Mouse (Mus musculus) lung, postnatal 0 days (tissue): ENCODE results near the gene Arfgap3.

Source experiments
- CTCF ChIP-seq: IDR thresholded peaks from 2 replicates; pipeline ENCODE4 v1.5.1; 2016; ENCODE audit warnings: antibody characterized with exemption, mild to moderate bottlenecking
- EP300 ChIP-seq: IDR thresholded peaks from 2 replicates; pipeline ENCODE4 v1.6.1; 2016; ENCODE audit warnings: antibody characterized with exemption, mild to moderate bottlenecking, control low read depth

GRCm38 (mm10) chr15:83255944-83256343 is 94.1 kb downstream of the Arfgap3 start:
- TF ChIP-seq CTCF (no peak), EP300 (no peak)
